Mouse (Mus musculus) MEL (cell line): Measurements from ENCODE around the gene Tsen2. TPM values are rescaled to one million over a fixed set of nuclear protein-coding genes. Genes with fewer than 3 reads are reported as not detected.

Experiments
- DNase-seq: peaks from one replicate; pipeline ENCODE4 v3.0.0; 2011; ENCODE audit warnings: low read depth, low spot score
- H3K27ac ChIP-seq: 2 replicates; pipeline ENCODE4 v1.5.1; 2012; ENCODE audit warnings: low read depth, mild to moderate bottlenecking, control low read depth, low read length, moderate library complexity; ENCODE audit not compliant: control insufficient read depth
- H3K27me3 ChIP-seq, 2 experiments: fragments of 150-350 bp in 1 of 2; sonication (generic) in 1 of 2; 2 replicates each; pipeline ENCODE4 v1.6.1; 2012; ENCODE audit warnings: low read length in 2 of 2, mild to moderate bottlenecking in 2 of 2, improper control_type of control experiment in 1 of 2, moderate library complexity in 1 of 2; ENCODE audit not compliant: insufficient read depth in 2 of 2, control insufficient read depth in 1 of 2
- H3K36me3 ChIP-seq, 2 experiments: 2 replicates each; pipeline ENCODE4 v1.6.1; 2012 to 2014; ENCODE audit warnings: low read length in 2 of 2, improper control_type of control experiment in 1 of 2, inconsistent platforms in 1 of 2, mild to moderate bottlenecking in 1 of 2; ENCODE audit not compliant: insufficient read depth in 2 of 2, control insufficient read depth in 1 of 2
- H3K4me1 ChIP-seq, 2 experiments: fragments of 150-350 bp in 1 of 2; sonication (generic) in 1 of 2; 2 replicates each; pipeline ENCODE4 v1.6.1; 2012; ENCODE audit warnings: low read length in 2 of 2, improper control_type of control experiment in 1 of 2, mild to moderate bottlenecking in 1 of 2; ENCODE audit not compliant: insufficient read depth in 2 of 2, control insufficient read depth in 1 of 2
- H3K4me3 ChIP-seq, 2 experiments: fragments of 150-350 bp in 1 of 2; sonication (generic) in 1 of 2; 2 replicates each; pipeline ENCODE4 v1.5.1; 2012; ENCODE audit warnings: low read depth in 2 of 2, low read length in 2 of 2, mild to moderate bottlenecking in 2 of 2, moderate library complexity in 2 of 2, control low read depth in 1 of 2, improper control_type of control experiment in 1 of 2; ENCODE audit not compliant: control insufficient read depth in 1 of 2, insufficient read depth in 1 of 2
- H3K79me2 ChIP-seq: 2 replicates; pipeline ENCODE4 v1.6.1; 2012; ENCODE audit warnings: mild to moderate bottlenecking, low read length, moderate library complexity; ENCODE audit not compliant: control insufficient read depth, poor library complexity, insufficient read depth
- H3K9ac ChIP-seq: 2 replicates; pipeline ENCODE4 v1.6.1; 2012; ENCODE audit warnings: low read depth, mild to moderate bottlenecking, control low read depth, low read length, moderate library complexity; ENCODE audit not compliant: control insufficient read depth, poor library complexity, severe bottlenecking
- H3K9me3 ChIP-seq: fragments of 150-350 bp; sonication (generic); replicated peaks from 2 replicates; pipeline ENCODE4 v1.6.1; 2012; ENCODE audit warnings: mild to moderate bottlenecking, low read length, improper control_type of control experiment, moderate library complexity; ENCODE audit not compliant: insufficient read depth
- CTCF ChIP-seq, 3 experiments: IDR thresholded peaks in 2 of 3; conservative IDR thresholded peaks in 1 of 3; 2 replicates each; pipeline ENCODE4 v1.5.1; 2011 to 2012; ENCODE audit warnings: low read length in 3 of 3, low read depth in 2 of 3, mild to moderate bottlenecking in 2 of 3, improper control_type of control experiment in 1 of 3, inconsistent platforms in 1 of 3, mixed read lengths in 1 of 3, moderate library complexity in 1 of 3; ENCODE audit not compliant: control insufficient read depth in 1 of 3, insufficient read depth in 1 of 3, poor library complexity in 1 of 3, severe bottlenecking in 1 of 3
- E2F4 ChIP-seq: IDR thresholded peaks from 2 replicates; pipeline ENCODE4 v1.6.1; 2011; ENCODE audit warnings: low read depth, low read length, improper control_type of control experiment, borderline replicate concordance
- ETS1 ChIP-seq: IDR thresholded peaks from 2 replicates; pipeline ENCODE4 v1.6.1; 2012; ENCODE audit warnings: low read depth, mild to moderate bottlenecking, inconsistent platforms, low read length, improper control_type of control experiment, moderate library complexity
- HCFC1 ChIP-seq: IDR thresholded peaks from 2 replicates; pipeline ENCODE4 v1.6.1; 2012; ENCODE audit warnings: low read depth, mild to moderate bottlenecking, inconsistent platforms, low read length, improper control_type of control experiment, moderate library complexity
- MAFK ChIP-seq: IDR thresholded peaks from 2 replicates; pipeline ENCODE4 v1.6.1; 2011; ENCODE audit warnings: low read depth, mild to moderate bottlenecking, low read length, improper control_type of control experiment, borderline replicate concordance
- MAX ChIP-seq: IDR thresholded peaks from 2 replicates; pipeline ENCODE4 v1.6.1; 2011; ENCODE audit warnings: low read length, improper control_type of control experiment
- MXI1 ChIP-seq: IDR thresholded peaks from 2 replicates; pipeline ENCODE4 v1.6.1; 2011; ENCODE audit warnings: mild to moderate bottlenecking, low read depth, low read length, improper control_type of control experiment
- MYB ChIP-seq: IDR thresholded peaks from 2 replicates; pipeline ENCODE4 v1.6.1; 2011; ENCODE audit warnings: mild to moderate bottlenecking, low read depth, low read length, improper control_type of control experiment
- NELFE ChIP-seq: IDR thresholded peaks from 2 replicates; pipeline ENCODE4 v1.6.1; 2011; ENCODE audit warnings: low read depth, low read length, improper control_type of control experiment
- NRF1 ChIP-seq: IDR thresholded peaks from 2 replicates; pipeline ENCODE4 v1.6.1; 2014; ENCODE audit warnings: low read depth, mild to moderate bottlenecking, inconsistent platforms, low read length, improper control_type of control experiment, moderate library complexity; ENCODE audit not compliant: poor library complexity, insufficient read depth, severe bottlenecking
- RCOR1 ChIP-seq: IDR thresholded peaks from 2 replicates; pipeline ENCODE4 v1.6.1; 2012; ENCODE audit warnings: low read depth, mild to moderate bottlenecking, inconsistent platforms, low read length, improper control_type of control experiment
- SIN3A ChIP-seq: IDR thresholded peaks from 2 replicates; pipeline ENCODE4 v1.6.1; 2012; ENCODE audit warnings: low read length, improper control_type of control experiment, inconsistent platforms
- SMC3 ChIP-seq: IDR thresholded peaks from 2 replicates; pipeline ENCODE4 v1.6.1; 2011; ENCODE audit warnings: low read depth, low read length, improper control_type of control experiment
- TAL1 ChIP-seq: IDR thresholded peaks from 2 replicates; pipeline ENCODE4 v1.6.1; 2012; ENCODE audit warnings: mild to moderate bottlenecking, inconsistent platforms, low read length, moderate library complexity, mixed read lengths
- TBP ChIP-seq: IDR thresholded peaks from 2 replicates; pipeline ENCODE4 v1.8.0; 2011; ENCODE audit warnings: low read depth, low read length, improper control_type of control experiment
- TCF12 ChIP-seq: IDR thresholded peaks from 2 replicates; pipeline ENCODE4 v1.6.1; 2014; ENCODE audit warnings: low read depth, mild to moderate bottlenecking, inconsistent platforms, low read length, improper control_type of control experiment, moderate library complexity
- ZMIZ1 ChIP-seq: IDR thresholded peaks from 2 replicates; pipeline ENCODE4 v1.6.1; 2012; ENCODE audit warnings: low read depth, mild to moderate bottlenecking, inconsistent platforms, low read length, improper control_type of control experiment, moderate library complexity
- ZNF384 ChIP-seq: IDR thresholded peaks from 2 replicates; pipeline ENCODE4 v1.6.1; 2012; ENCODE audit warnings: low read depth, mild to moderate bottlenecking, inconsistent platforms, low read length, improper control_type of control experiment
- polyA plus RNA-seq, 2 experiments: library from polyadenylated mRNA; stranded (reverse) in 1 of 2; unstranded in 1 of 2; fragments of >175 nt in 1 of 2; fragments of >200 nt in 1 of 2; gene quantifications; 2 replicates each; pipeline versions ENCODE4 v1.2.1 to v1.2.4; 2012; ENCODE audit warnings: low replicate concordance in 2 of 2, low read depth in 1 of 2; ENCODE audit not compliant: insufficient read length in 2 of 2, insufficient read depth in 1 of 2, missing spikeins in 1 of 2
- total RNA-seq: library from RNA; depleted of rRNA; stranded (reverse); fragments of 300-350 nt; gene quantifications from 2 replicates; pipeline ENCODE4 v1.2.3, GENCODE M21; 2012

The Tsen2 gene
- total and polyA plus RNA-seq, 3 experiments: 27.0 to 32.6 TPM; not detected in 1

- no peak for TF ChIP-seq NELFE
- no peak for TF ChIP-seq HCFC1
- TF ChIP-seq TBP: no peak
- no peak for TF ChIP-seq MYB
- no peak for TF ChIP-seq RCOR1
- no peak for TF ChIP-seq E2F4
- TF ChIP-seq ETS1: no peak
- no peak for TF ChIP-seq NRF1
- TF ChIP-seq CTCF (IDR thresholded peaks at IDR 0.05 in 2 of 3, conservative IDR thresholded peaks at IDR 0.05 in 1 of 3; ENCODE audit: control insufficient read depth in 1 of 3, insufficient read depth in 1 of 3, low read depth in 2 of 3, low read length in 3 of 3, poor library complexity in 1 of 3, severe bottlenecking in 1 of 3): no peak
- TF ChIP-seq ZMIZ1: no peak
- no peak for TF ChIP-seq ZNF384
- no peak for TF ChIP-seq SIN3A
- Histone ChIP-seq H3K27me3 (peaks cover 0 to 2% of the 10 kb centered on the region in 2 experiments; a peak in 2 of 4 replicates), H3K4me1 (no peaks in the 10 kb centered on the region), H3K9ac (no peak overlapping the region), H3K79me2 (no peaks in the 10 kb centered on the region), H3K9me3 (no peaks in the 10 kb centered on the region), H3K27ac (no peak overlapping the region), H3K36me3 (no peaks in the 10 kb centered on the region), H3K4me3 (no peak overlapping the region)
- no peak for DNase-seq
These were observed 21.3 kb upstream of the Tsen2 start for GRCm38 (mm10) chr6:115523201-115523600.

GRCm38 (mm10) chr6:115524449-115524990, 19.9 kb upstream of the Tsen2 start:
- H3K79me2 ChIP-seq: no peaks in the 10 kb centered on the region
- TF ChIP-seq MAX (no peak), NRF1 (no peak), SIN3A (no peak), MXI1 (no peak), SMC3 (no peak), MAFK (no peak), MYB (no peak), TCF12 (no peak), TAL1 (no peak)
- no peak overlapping the region for H3K27ac ChIP-seq
- peaks cover under 1 to 2% of the 10 kb centered on the region in 2 experiments; a peak in 3 of 4 replicates for H3K27me3 ChIP-seq
- no peaks in the 10 kb centered on the region for H3K36me3 ChIP-seq
- no peak overlapping the region for H3K9ac ChIP-seq
- DNase-seq: no peak
- no peaks in the 10 kb centered on the region for H3K9me3 ChIP-seq
- no peaks in the 10 kb centered on the region for H3K4me1 ChIP-seq
- H3K4me3 ChIP-seq: no peak overlapping the region
